Mouse (Mus musculus) frontal cortex, postnatal 25 days (tissue): Measurements from ENCODE around the gene Chd1l.

Experiments used
- DNase-seq, 2 experiments: peaks; one replicate each; pipeline ENCODE4 v3.0.0; 2022; ENCODE audit warnings: low spot score in 2 of 2

Gene Chd1l

GRCm38 (mm10) chr3:97617091-97617825, 7.3 kb upstream of the Chd1l start:
- DNase-seq, result no peak

- no peak for DNase-seq
Observed at GRCm38 (mm10) chr3:97615933-97616332, 5.9 kb upstream of the Chd1l start.

- no peak for DNase-seq
Observed at GRCm38 (mm10) chr3:97615154-97615553, 5.2 kb upstream of the Chd1l start.

- DNase-seq, result no peak
Observed at GRCm38 (mm10) chr3:97611021-97611420, 1.0 kb upstream of the Chd1l start.

GRCm38 (mm10) chr3:97609201-97609844, 680 bp downstream of the Chd1l start:
- DNase-seq, result no peak

GRCm38 (mm10) chr3:97600050-97600832, 9.8 kb downstream of the Chd1l start:
- DNase-seq, result no peak

- no peak for DNase-seq
Observed at GRCm38 (mm10) chr3:97596796-97597195, 13.2 kb downstream of the Chd1l start.

GRCm38 (mm10) chr3:97595066-97595465, 14.9 kb downstream of the Chd1l start:
- DNase-seq, result no peak

GRCm38 (mm10) chr3:97594140-97594539, 15.9 kb downstream of the Chd1l start:
- no peak for DNase-seq

GRCm38 (mm10) chr3:97593089-97593488, 16.9 kb downstream of the Chd1l start:
- no peak for DNase-seq

GRCm38 (mm10) chr3:97590699-97591098, 19.3 kb downstream of the Chd1l start:
- DNase-seq, result no peak

GRCm38 (mm10) chr3:97587656-97588055, 22.3 kb downstream of the Chd1l start:
- DNase-seq, result no peak

GRCm38 (mm10) chr3:97585383-97586160, 24.4 kb downstream of the Chd1l start:
- DNase-seq, result peak; percentile 82 to 83

GRCm38 (mm10) chr3:97573807-97574206, 36.2 kb downstream of the Chd1l start:
- DNase-seq, result no peak

GRCm38 (mm10) chr3:97564588-97564987, 45.4 kb downstream of the Chd1l start:
- DNase-seq, result no peak

GRCm38 (mm10) chr3:97558554-97558953, 51.4 kb downstream of the Chd1l start:
- no peak for DNase-seq

GRCm38 (mm10) chr3:97546205-97546604, 63.8 kb downstream of the Chd1l start:
- no peak for DNase-seq

- no peak for DNase-seq
Observed at GRCm38 (mm10) chr3:97540171-97540570, 69.8 kb downstream of the Chd1l start.

- DNase-seq, result no peak
Observed at GRCm38 (mm10) chr3:97538634-97539033, 71.4 kb downstream of the Chd1l start.

- no peak for DNase-seq
Observed at GRCm38 (mm10) chr3:97537006-97537405, 73.0 kb downstream of the Chd1l start.

GRCm38 (mm10) chr3:97535660-97536059, 74.3 kb downstream of the Chd1l start:
- no peak for DNase-seq

- no peak for DNase-seq
Observed at GRCm38 (mm10) chr3:97525458-97525857, 84.5 kb downstream of the Chd1l start.
